Mouse (Mus musculus) testis, adult 2 months (tissue): Measurements from ENCODE around the gene Dgki.

ENCODE experiments used
- CTCF ChIP-seq: fragments of 200-500 bp; IDR thresholded peaks from 2 replicates; pipeline ENCODE4 v1.5.1; 2012; ENCODE audit warnings: low read depth, mild to moderate bottlenecking, inconsistent platforms, low read length, moderate library complexity; ENCODE audit not compliant: control insufficient read depth, insufficient read depth, insufficient replicate concordance
- POLR2A ChIP-seq: fragments of 200-500 bp; IDR thresholded peaks from 2 replicates; pipeline ENCODE4 v1.6.1; 2012; ENCODE audit warnings: low read depth, mild to moderate bottlenecking, inconsistent platforms, low read length, moderate library complexity; ENCODE audit not compliant: control insufficient read depth

- no peak for TF ChIP-seq POLR2A
- no peak for TF ChIP-seq CTCF
Measured at GRCm38 (mm10) chr6:36936816-36937215, 363.2 kb downstream of the Dgki start.
